Mouse (Mus musculus) v-Abl transformed pro-B cells (cell line): ENCODE measurements around the gene E130311K13Rik.

Experiments used
- in situ Hi-C, 2 experiments: fragments of 400-800 bp; cut with MboI; formaldehyde crosslinking; loops; one replicate each; pipeline ENCODE4 v1.15.1; 2025; ENCODE audit not compliant: unreplicated experiment in 2 of 2

Gene E130311K13Rik

DNA sequence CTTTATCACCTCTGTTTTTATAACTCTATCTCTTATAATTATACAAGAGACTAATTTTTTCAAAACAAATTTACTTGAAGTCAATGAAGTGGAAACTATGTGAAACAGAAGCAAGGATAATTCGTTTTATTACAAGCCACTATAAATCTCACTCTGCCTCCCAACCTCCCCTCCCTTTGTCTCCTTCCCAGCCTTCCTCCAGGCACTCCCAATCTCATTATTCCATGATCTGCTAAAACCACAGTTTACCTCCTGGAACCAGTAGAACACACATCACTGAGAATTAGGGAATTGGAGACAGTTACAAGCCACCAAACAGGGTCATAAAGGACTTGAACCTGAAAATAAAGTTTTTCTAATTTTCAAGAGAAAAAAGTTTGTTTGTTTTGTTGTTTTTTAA is 32.1 kb downstream of the E130311K13Rik start:
- in situ Hi-C loops = loop anchor here (25.0 kb wide), 2 partner anchors 960 to 1385 kb away; partner anchors contain the start of gene Dhx36 (in 1 of the 2)

DNA sequence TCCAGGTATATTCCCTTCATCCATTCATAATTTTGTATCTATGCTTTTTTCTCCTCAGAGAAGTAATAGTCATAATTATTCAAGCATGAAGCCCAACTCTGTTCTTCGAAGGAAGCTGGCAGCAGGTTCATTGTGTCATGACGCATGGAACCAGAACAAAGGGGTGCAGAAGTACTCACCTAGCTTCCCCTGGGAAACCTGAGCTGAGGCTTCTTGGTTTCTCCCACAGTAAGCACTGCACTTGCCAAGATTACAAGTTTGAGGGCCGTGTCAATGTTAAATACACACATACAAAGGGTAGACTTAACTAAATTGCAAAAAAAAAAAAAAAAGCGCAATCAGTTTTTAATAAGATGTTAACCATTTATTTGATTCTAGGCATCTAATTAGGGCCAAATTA is 33.0 kb downstream of the E130311K13Rik start:
- in situ Hi-C loops = loop anchor here (25.0 kb wide), 2 partner anchors 959 to 1384 kb away; partner anchors contain the start of gene Dhx36 (in 1 of the 2)

GRCm38 (mm10) chr3:63895786-63896185 is 33.5 kb downstream of the E130311K13Rik start:
- in situ Hi-C loops = loop anchor here (25.0 kb wide), 2 partner anchors 958 to 1383 kb away; partner anchors contain the start of gene Dhx36 (in 1 of the 2)

GRCm38 (mm10) chr3:63893677-63894076 is 35.6 kb downstream of the E130311K13Rik start:
- in situ Hi-C loops = loop anchor here (5.0 to 25.0 kb wide), 3 partner anchors 34 to 1381 kb away; partner anchors contain the start of genes Dhx36 (in 1 of the 2) and E130311K13Rik (in 1 of the 2)

GRCm38 (mm10) chr3:63892154-63892553 is 37.1 kb downstream of the E130311K13Rik start:
- in situ Hi-C loops = loop anchor here (5.0 to 25.0 kb wide), 3 partner anchors 35 to 1380 kb away; partner anchors contain the start of genes Dhx36 (in 1 of the 2) and E130311K13Rik (in 1 of the 2)

GRCm38 (mm10) chr3:63881065-63881464 is 48.2 kb downstream of the E130311K13Rik start:
- in situ Hi-C loops = loop anchor here (25.0 kb wide), 2 partner anchors 944 to 1369 kb away; partner anchors contain the start of gene Dhx36 (in 1 of the 2)

DNA sequence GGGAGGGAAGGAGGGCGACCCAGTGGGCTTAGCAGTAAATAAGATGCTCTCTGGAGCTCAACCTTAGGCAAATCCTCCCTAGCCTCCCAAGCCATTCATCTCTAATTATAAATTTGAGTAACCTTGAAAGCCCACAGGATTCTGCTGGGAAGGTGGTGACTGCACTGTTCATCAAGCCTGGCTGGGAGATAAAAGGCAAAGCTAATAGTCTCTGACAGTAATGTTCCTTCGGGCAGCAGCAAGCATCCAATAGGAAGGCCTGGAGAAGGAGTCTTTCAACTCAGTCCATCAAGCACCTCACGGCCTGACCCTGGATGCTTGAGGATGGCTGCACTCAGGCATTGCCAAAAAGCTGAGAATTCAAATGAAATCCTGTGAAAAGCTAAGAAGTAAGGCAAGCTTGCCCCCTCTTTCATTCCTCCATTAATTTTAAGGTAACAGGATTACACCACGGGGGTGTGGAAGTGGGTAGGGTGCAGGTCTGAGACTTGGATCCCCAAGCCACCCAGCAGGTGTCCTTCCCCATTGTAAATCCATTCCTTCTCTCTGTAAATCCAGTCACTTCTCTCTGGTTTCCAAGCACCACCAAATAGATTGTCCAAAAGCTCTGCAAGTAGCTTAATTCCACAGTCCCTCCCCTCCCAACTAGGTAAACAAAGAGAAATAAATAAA is 50.1 kb downstream of the E130311K13Rik start:
- in situ Hi-C loops = loop anchor here (5.0 to 25.0 kb wide), 4 partner anchors 46 to 1367 kb away; partner anchors contain the start of genes E130311K13Rik (in 2 of the 2) and Dhx36 (in 1 of the 2)

DNA sequence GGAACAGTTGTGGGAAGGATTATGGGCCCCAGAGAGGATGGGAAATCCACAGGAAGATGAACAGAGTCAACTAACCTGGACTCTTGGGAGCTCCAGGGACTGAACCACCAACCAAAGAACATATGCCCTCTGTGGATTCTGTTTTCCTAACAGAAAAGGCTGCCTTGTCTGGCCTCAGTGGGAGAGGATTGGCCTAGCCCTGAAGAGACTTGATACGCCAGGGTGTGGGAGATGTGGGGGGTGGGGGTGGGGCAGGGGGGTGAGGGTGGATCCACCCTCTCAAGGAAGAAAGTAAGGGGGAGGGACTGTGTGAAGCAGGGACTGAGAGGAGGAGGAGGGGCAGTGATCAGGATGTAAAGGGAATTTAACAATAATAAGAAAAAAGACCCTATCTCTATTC is 56.5 kb downstream of the E130311K13Rik start:
- in situ Hi-C loops = loop anchor here in 1 of 2 experiments (10.0 kb wide), 1 partner anchor 52 kb away; the partner anchor contains the start of gene E130311K13Rik

DNA sequence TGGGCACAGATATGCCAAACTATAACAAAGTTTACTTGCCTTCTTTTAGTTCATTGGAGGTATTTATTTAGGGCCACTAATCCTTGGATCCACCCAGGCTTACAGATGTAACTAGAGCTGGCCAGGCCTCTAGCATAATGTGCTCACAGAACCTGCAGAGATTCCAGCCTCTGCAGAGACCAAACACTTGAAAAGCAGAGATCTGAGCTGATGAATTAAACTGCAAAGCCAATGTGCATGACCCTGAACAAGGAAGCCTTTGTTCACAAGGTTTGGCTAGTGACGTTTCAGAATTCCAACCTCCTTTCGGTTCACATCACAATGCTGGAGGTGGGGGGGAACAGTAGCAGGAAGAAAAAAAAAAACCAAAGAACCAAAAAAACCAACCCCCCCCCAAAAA is 58.0 kb downstream of the E130311K13Rik start:
- in situ Hi-C loops = loop anchor here in 1 of 2 experiments (10.0 kb wide), 1 partner anchor 54 kb away; the partner anchor contains the start of gene E130311K13Rik

GRCm38 (mm10) chr3:63868285-63868684 is 61.0 kb downstream of the E130311K13Rik start:
- in situ Hi-C loops = loop anchor here (5.0 to 10.0 kb wide), 2 partner anchors 311 to 1343 kb away; no protein-coding TSS in a partner anchor

GRCm38 (mm10) chr3:63865069-63865468 is 64.2 kb downstream of the E130311K13Rik start:
- in situ Hi-C loops = loop anchor here (5.0 to 10.0 kb wide), 2 partner anchors 308 to 1340 kb away; no protein-coding TSS in a partner anchor
